Mouse (Mus musculus) lung, adult 2 months (tissue): ENCODE measurements around the gene Phex.

Experiments
- CTCF ChIP-seq: fragments of 200-500 bp; IDR thresholded peaks from 2 replicates; pipeline ENCODE4 v1.5.1; 2011; ENCODE audit warnings: mild to moderate bottlenecking, low read length, control low read depth; ENCODE audit not compliant: insufficient read depth
- POLR2A ChIP-seq: fragments of 200-500 bp; IDR thresholded peaks from 2 replicates; pipeline ENCODE4 v1.6.1; 2011; ENCODE audit warnings: low read depth, mild to moderate bottlenecking, control low read depth, low read length, borderline replicate concordance; ENCODE audit errors: extremely low read depth

- TF ChIP-seq CTCF (no peak), POLR2A (no peak)
These were observed 85.3 kb downstream of the Phex start for GRCm38 (mm10) chrX:157329821-157330220.
